Mouse (Mus musculus): ENCODE results near the gene Thbs4.
"Not testable (repeated sequence)": the region's sequence is repeated elsewhere in the genome, so short reads cannot be mapped to it uniquely, and the experiment has no call there.

The Thbs4 gene

GRCm38 (mm10) chr13:92794462-92795214, at the start of gene Thbs4:
TSS of gene Thbs4 (minus strand) at chr13:92794818.
- no peak for DNase-seq (ENCODE audit: low read depth, low spot score)

GRCm38 (mm10) chr13:92833162-92833561, 38.5 kb upstream of the Thbs4 start:
- DNase-seq (ENCODE audit: low read depth, low spot score): no peak

GRCm38 (mm10) chr13:92828820-92829219, 34.2 kb upstream of the Thbs4 start:
- DNase-seq (ENCODE audit: low read depth, low spot score): peak; percentile 69

DNA sequence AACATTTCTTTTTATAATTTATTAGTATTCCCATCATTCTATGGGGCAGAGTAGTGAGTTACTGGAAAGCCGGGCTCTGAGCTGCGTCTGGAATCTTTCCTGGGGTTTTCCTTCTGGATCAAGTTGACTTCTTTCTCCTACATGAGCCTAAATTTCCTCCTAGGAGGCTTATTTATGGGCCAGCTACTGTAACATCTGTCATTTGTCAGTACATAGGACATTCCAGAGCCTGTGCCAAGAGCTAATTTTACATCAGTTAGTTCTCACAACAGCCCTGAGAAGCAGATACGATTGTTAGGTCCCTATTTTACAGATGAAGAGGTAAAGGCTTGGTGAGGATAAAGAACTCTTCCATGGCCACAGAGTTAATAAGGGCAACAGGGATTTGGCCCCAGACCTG, 22.7 kb upstream of the Thbs4 start:
- DNase-seq (ENCODE audit: low read depth, low spot score): no peak

GRCm38 (mm10) chr13:92816329-92816728, 21.7 kb upstream of the Thbs4 start:
- no peak for DNase-seq (ENCODE audit: low read depth, low spot score)

DNA sequence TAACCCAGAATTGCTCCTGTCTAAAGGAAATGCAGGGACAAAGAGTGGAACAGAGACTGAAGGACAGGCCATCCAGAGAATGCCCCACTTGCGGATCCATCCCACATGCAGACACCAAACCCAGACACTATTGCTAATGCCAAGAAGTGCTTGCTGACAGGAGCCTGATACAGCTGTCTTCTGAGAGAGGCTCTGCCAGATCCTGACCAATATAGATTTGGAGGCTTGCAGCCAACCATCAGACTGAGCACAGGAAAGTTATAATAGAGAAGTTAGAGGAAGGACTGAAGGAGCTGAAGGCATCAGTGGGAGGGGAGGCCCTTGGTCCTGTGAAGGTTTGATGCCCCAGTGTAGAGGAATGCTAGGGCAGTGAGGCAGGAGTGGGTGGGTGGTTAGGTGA, 16.0 kb upstream of the Thbs4 start:
- DNase-seq (ENCODE audit: low read depth, low spot score): not testable (repeated sequence)

DNA sequence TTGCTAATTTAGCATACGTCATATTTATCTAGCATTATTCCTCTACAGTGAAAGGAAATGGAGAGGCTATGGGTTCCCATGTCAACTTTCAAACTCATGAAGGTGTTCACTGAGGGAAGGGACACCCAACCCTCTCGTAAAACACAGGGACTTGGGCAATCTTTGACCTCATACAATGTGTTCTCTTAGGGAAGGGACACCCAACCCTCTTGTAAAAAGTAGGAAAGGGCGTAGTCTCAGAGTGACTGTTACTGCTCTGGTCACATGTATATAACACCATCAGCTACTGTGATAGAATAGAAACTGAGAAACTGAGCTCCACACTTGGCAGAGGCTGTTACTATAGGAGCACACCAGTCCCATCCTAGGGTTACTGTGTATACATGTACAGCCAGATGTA, 13.2 kb upstream of the Thbs4 start:
- no peak for DNase-seq (ENCODE audit: low read depth, low spot score)

DNA sequence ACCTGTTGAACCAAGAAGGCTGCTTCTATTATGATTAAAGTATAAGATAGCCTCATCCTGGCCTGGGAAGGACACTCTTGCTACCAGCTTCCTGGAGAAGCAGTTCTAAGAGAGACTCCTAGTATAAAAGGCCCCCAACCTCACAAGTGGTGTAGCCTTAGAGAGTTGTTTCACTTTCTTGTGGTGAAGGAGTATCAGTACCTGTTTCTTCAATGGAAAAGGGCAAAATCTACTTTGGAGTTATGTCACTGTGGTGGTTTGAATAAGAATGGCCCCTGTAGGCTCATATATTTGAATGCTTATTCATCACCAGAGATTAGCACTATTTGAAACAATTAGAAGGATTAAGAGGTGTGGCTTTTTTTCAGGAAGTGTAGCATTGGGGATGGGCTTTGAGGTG, 12.2 kb upstream of the Thbs4 start:
- peak; percentile 57 for DNase-seq (ENCODE audit: low read depth, low spot score)

- no peak for DNase-seq (ENCODE audit: low read depth, low spot score)
These were observed 4.8 kb upstream of the Thbs4 start for GRCm38 (mm10) chr13:92799306-92799925.

DNA sequence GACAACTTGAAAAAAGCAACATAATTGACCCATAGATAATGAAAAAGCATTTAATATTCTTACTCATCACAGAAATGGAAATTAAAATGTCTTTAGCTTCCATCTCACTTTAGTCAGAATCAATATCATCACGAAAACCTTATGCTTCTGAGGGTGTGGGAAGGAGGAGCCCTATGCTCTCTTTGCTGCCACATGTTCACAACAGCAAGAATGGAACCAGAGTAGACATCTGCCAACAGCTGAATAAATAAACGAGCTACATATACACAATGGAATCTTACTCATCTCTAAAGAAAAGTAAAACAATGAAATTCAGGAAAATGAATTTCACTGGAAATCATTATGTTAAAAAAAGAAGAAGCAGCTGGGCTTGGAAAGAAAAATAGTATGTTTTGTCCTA, 4.2 kb upstream of the Thbs4 start:
- DNase-seq (ENCODE audit: low read depth, low spot score): no peak

- no peak for DNase-seq (ENCODE audit: low read depth, low spot score)
These were observed 982 bp downstream of the Thbs4 start for GRCm38 (mm10) chr13:92793636-92794035.

GRCm38 (mm10) chr13:92791474-92791873, 3.1 kb downstream of the Thbs4 start:
- no peak for DNase-seq (ENCODE audit: low read depth, low spot score)

DNA sequence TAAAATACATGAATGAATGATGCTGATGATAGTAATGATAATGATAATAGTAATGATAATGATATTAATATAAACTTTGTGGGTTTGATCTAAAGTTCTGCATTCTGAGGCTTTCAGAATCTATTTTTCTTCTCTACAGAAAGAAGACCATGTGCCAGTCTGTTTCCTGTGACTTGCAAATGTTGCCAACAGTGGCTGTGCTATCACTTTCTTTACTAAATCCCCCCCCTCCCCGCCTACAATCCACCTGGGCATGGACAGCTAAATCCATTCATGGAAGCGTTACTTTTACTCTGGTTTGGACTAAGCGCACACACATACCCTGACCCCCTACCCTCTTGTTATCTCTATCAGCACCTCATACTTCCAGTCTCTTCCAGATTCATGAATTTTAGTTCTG, 10.3 kb downstream of the Thbs4 start:
- no peak for DNase-seq (ENCODE audit: low read depth, low spot score)

DNA sequence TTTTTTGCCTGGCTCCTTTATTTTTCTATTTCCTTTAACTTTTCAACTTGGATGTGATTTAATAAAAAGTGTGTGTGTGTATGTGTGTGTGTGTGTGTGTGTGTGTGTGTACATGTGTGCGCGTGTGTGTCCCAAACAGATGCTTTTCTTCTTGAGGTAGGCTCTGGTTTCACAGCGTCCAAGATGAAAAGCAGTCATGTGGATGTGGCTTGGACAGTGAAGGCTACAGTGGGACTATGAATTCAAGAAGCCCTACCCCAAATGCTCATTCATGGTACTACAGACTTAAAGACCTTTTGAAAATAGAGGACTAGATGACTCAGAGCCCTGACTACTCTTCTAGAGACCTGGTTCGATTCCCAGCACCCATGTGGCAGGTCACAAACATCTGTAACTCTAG, 11.1 kb downstream of the Thbs4 start:
- no peak for DNase-seq (ENCODE audit: low read depth, low spot score)

DNA sequence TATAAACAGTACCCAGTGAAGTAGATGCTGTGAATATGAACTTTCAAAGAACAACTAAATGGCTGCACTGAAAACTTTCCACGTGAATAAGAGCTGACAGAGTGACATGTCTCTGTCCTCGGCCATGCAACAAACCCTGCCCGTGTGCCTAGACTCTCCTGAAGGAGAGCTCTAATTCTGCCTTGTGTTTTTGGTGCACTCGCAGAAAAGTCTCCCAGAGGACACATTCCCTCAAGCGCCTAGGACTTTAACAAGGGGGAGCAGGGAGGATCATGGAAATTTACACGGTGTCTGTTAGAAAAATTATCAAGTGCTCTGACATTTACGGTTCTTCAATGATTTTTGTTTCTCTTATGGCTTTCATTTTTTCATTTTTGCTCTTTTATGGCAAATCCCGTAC, 13.7 kb downstream of the Thbs4 start:
- DNase-seq (ENCODE audit: low read depth, low spot score): no peak

GRCm38 (mm10) chr13:92780076-92780475, 14.5 kb downstream of the Thbs4 start:
- no peak for DNase-seq (ENCODE audit: low read depth, low spot score)

DNA sequence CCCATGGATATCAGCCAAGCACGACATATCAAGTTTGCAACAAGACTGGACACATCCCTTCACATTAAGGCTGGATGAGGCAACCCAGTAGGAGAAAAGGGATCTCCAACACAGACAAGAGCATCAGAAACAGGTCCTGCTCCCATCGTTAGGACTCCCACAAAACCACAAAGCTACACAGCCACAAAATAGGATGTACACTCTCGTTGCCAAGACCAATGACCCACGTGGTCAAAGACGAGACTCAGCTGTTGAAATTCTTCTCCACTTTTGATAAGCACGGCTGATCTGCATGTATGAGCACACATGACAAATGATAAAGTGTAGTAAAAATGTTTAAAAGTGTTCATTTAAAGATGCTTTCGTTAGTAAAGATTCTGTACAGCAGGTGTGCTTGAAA, 16.0 kb downstream of the Thbs4 start:
- DNase-seq (ENCODE audit: low read depth, low spot score): no peak

- no peak for DNase-seq (ENCODE audit: low read depth, low spot score)
These were observed 18.7 kb downstream of the Thbs4 start for GRCm38 (mm10) chr13:92775916-92776315.

DNA sequence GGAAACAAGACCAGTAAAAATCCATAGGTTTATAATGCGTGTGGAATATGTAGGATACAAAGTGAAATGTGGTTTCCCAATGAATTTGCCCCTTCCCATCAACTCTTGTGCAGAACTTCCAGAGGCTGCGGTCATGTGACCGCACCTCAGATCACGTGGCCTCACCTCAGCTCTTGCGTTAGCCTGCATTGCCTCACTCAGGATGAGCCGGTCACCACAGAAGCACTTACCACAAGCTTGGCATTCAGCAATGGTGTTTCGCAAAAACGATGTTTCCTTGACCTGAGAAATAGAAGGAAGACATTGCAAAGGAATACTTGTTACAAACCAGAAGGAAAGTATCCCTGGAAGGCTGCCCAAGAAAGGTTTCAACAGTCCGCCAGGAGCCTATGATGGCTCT, 19.7 kb downstream of the Thbs4 start:
- no peak for DNase-seq (ENCODE audit: low read depth, low spot score)

DNA sequence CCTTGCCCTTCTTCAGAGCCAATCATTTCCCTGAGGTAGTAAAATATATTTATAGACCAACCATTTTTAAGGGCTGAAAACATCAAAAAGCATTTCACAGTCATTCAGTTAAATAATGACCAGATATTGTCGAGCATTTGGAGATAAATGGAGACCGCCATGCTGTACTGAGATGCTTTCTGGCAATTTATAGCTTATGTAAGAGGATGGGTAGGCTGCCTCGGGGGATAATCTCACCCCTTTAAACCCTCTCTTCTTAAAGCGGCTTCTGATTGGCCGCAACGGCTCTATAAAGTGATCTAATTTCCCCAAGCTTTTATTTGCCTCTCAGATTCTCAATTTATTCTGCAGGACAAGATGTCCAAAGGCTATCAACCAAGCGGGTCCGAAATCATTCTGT, 22.1 kb downstream of the Thbs4 start:
- DNase-seq (ENCODE audit: low read depth, low spot score): no peak

- DNase-seq (ENCODE audit: low read depth, low spot score): no peak
These were observed 23.1 kb downstream of the Thbs4 start for GRCm38 (mm10) chr13:92771566-92771965.

- no peak for DNase-seq (ENCODE audit: low read depth, low spot score)
These were observed 29.0 kb downstream of the Thbs4 start for GRCm38 (mm10) chr13:92765454-92766242.

DNA sequence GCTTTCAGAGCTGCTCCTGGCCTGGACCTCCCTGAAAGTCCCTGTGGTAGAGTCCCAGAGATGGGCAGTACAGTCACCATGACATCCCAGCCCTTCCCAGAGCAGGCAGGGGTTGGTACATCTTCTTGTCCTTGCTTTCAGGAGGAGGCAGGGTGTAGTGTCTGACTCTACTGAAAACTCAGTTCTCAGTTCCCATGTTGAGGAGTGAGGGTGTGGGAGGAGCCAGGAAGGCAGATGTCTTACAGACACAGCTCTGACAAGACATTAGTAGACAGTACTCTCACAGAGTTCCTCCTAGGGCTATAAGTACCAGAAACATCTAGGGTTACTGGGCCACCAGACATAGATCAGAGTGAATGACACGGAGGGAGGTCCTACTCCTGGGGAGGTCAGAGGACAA, 32.3 kb downstream of the Thbs4 start:
- DNase-seq (ENCODE audit: low read depth, low spot score): no peak

Measured in A20 (cell line).